Mouse (Mus musculus) cortical plate, adult 2 months (tissue): ENCODE results near the gene Fap. TPM values are rescaled to one million over a fixed set of nuclear protein-coding genes. Genes with fewer than 3 reads are reported as not detected.

Experiments used
- H3K27ac ChIP-seq: fragments of 200-500 bp; 2 replicates; pipeline ENCODE4 v1.5.1; 2012; ENCODE audit warnings: low read length, control low read depth, inconsistent platforms; ENCODE audit not compliant: insufficient read depth
- H3K4me1 ChIP-seq: fragments of 200-500 bp; 2 replicates; pipeline ENCODE4 v1.6.1; 2011; ENCODE audit warnings: low read length; ENCODE audit not compliant: control insufficient read depth, insufficient read depth
- H3K4me3 ChIP-seq: fragments of 200-500 bp; 2 replicates; pipeline ENCODE4 v1.5.1; 2011; ENCODE audit warnings: mild to moderate bottlenecking, low read length, control low read depth; ENCODE audit not compliant: insufficient read depth
- CTCF ChIP-seq: fragments of 200-500 bp; IDR thresholded peaks from 2 replicates; pipeline ENCODE4 v1.5.1; 2011; ENCODE audit warnings: mild to moderate bottlenecking, control low read depth, low read length; ENCODE audit not compliant: insufficient read depth; ENCODE audit errors: extremely low read depth
- POLR2A ChIP-seq: fragments of 200-500 bp; IDR thresholded peaks from 2 replicates; pipeline ENCODE4 v1.6.1; 2011; ENCODE audit warnings: mild to moderate bottlenecking, low read length, control low read depth; ENCODE audit not compliant: insufficient read depth; ENCODE audit errors: extremely low read depth
- polyA plus RNA-seq: library from polyadenylated mRNA; depleted of rRNA; stranded (reverse); fragments of >200 nt; gene quantifications from 2 replicates; pipeline ENCODE4 v1.2.3, GENCODE M21; 2012; rRNA removed

Gene Fap
- polyA plus RNA-seq, result 3.8 and 3.9 TPM in 2 replicates

DNA sequence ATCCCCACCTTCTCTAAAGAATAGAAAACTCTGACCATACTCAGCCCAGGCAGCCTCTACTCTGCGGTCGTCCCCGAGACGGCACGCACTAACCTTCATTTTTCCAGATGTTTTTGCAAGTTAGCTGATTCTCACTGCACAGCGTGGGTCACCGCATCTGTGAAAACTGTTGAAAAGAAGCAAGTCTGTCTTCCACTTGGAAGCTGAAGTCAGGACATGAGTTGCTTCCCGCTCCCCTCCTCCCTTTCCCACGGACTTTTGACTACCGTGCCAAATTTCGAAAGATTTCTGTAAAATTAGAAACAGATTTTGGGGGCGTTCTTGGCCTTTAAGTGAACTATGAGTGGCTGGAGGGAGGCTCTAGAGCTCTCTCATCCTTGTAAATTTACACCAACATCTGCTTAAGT, at the start of gene Fap:
Fap (minus strand) TSS at position 323 of the 407 bp plus-strand sequence.
- Histone ChIP-seq H3K27ac (peak within 1 kb of the TSS; percentile 80), H3K4me1 (no peaks in the 10 kb centered on the region; the same call in 1 of the 2 replicates), H3K4me3 (no peak within 1 kb of the TSS; the same call in 1 of the 2 replicates)
- no peak for TF ChIP-seq CTCF
- TF ChIP-seq POLR2A, result no peak

- Histone ChIP-seq H3K4me3 (no peak overlapping the region), H3K27ac (0 out of 2 replicates have a peak overlapping the region, but pooled peaks have one; percentile 30), H3K4me1 (peaks cover 1% of the 10 kb centered on the region; the same call in 1 of the 2 replicates)
- TF ChIP-seq POLR2A (no peak), CTCF (no peak)
These were observed 49.2 kb upstream of the Fap start for GRCm38 (mm10) chr2:62623024-62623441.

DNA sequence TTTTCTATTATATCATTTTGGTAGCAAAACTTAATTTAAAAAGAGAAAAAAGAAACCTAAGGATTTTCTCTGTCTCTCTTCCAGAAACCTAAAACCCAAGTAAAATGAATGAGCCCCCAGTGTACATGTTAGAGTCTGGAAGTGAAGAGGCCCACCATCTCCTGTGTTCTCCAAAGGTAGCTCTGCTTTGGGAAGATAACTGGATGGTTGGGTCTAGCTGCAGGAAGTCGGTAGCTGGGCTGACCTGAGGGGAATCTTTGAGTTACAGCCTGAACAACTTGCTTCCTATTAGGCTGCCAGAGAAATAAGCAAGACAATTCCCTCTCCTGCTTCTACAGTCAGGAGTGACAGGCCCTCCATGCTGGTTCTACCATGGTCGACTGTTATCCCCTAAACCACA, 45.8 kb upstream of the Fap start:
- Histone ChIP-seq H3K27ac (no peak overlapping the region), H3K4me1 (peaks cover 1% of the 10 kb centered on the region; the same call in 1 of the 2 replicates), H3K4me3 (no peak overlapping the region)
- TF ChIP-seq CTCF, result no peak
- TF ChIP-seq POLR2A, result no peak

DNA sequence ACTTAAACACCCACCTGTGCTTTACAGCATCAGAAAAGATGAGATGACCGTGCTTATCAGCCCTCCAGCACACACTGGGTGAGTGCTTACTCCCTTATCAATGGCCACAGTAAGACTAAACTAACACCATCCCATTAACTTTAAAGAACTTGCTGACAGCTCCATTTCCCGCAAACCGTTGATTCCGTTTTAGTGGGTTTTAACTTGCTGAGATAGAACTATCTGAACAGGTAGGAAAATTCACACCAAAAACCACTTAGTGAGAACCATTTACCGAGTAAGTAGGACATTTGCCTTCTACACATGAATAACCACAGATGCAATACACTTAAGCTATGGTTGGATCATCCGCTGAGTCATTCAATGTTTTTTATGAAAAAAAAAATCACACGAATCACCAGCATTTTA, 45.1 kb upstream of the Fap start:
- H3K4me1 ChIP-seq, result 0 out of 2 replicates have a peak, but pooled peaks cover under 1% of the 10 kb centered on the region
- no peak overlapping the region for H3K4me3 ChIP-seq
- TF ChIP-seq CTCF, result no peak
- TF ChIP-seq POLR2A, result no peak
- H3K27ac ChIP-seq, result no peak overlapping the region

- H3K4me1 ChIP-seq, result no peaks in the 10 kb centered on the region
- TF ChIP-seq CTCF, result no peak
- no peak for TF ChIP-seq POLR2A
These were observed 39.3 kb upstream of the Fap start for GRCm38 (mm10) chr2:62613133-62613532.

DNA sequence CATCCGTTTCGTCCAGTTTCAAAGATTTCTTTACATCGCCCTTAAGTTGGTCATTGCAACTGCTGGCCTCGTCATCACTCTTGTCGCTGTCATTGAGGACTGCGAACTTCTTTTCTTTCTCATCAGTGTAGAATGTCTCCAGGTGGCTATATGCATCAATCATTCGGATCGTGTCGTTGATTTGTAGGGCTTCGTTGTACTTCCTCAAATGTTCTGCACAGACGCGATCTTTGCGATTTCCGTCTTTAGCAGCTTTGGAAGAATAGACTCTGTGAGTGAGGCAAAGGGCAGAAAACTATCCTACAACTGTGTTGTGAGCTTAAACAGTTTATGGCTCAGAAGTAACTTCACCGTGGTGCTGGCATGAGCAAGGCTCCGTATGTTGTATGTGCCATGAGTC, 32.3 kb upstream of the Fap start:
- no peaks in the 10 kb centered on the region for H3K4me1 ChIP-seq
- TF ChIP-seq CTCF (no peak), POLR2A (no peak)
- H3K4me3 ChIP-seq, result no peak overlapping the region
- H3K27ac ChIP-seq, result no peak overlapping the region

More at GRCm38 (mm10) chr2:62613133-62613532, 39.3 kb upstream of the Fap start:
- H3K4me3 ChIP-seq, result no peak overlapping the region
- H3K27ac ChIP-seq, result no peak overlapping the region

- Histone ChIP-seq H3K27ac (no peak overlapping the region), H3K4me1 (no peaks in the 10 kb centered on the region), H3K4me3 (no peak overlapping the region)
- TF ChIP-seq CTCF (no peak), POLR2A (no peak)
These were observed 29.7 kb upstream of the Fap start for GRCm38 (mm10) chr2:62603530-62603929.

- Histone ChIP-seq H3K27ac (no peak overlapping the region), H3K4me3 (no peak overlapping the region), H3K4me1 (no peaks in the 10 kb centered on the region)
- TF ChIP-seq CTCF, result no peak
- no peak for TF ChIP-seq POLR2A
These were observed 22.7 kb upstream of the Fap start for GRCm38 (mm10) chr2:62596586-62596985.

- TF ChIP-seq CTCF (no peak), POLR2A (no peak)
- H3K27ac ChIP-seq, result no peak overlapping the region
- no peak overlapping the region for H3K4me3 ChIP-seq
- no peaks in the 10 kb centered on the region for H3K4me1 ChIP-seq
These were observed 20.6 kb upstream of the Fap start for GRCm38 (mm10) chr2:62594491-62594890.

GRCm38 (mm10) chr2:62591555-62591954, 17.7 kb upstream of the Fap start:
- TF ChIP-seq CTCF (no peak), POLR2A (no peak)
- no peak overlapping the region for H3K27ac ChIP-seq
- no peaks in the 10 kb centered on the region for H3K4me1 ChIP-seq
- H3K4me3 ChIP-seq, result no peak overlapping the region

- TF ChIP-seq POLR2A, result no peak
- no peak for TF ChIP-seq CTCF
These were observed 15.5 kb upstream of the Fap start for GRCm38 (mm10) chr2:62589333-62589732.

More at GRCm38 (mm10) chr2:62589333-62589732, 15.5 kb upstream of the Fap start:
- Histone ChIP-seq H3K4me3 (no peak overlapping the region), H3K4me1 (no peaks in the 10 kb centered on the region), H3K27ac (no peak overlapping the region)
